Mouse (Mus musculus): ENCODE data around the gene Arhgef15.

GRCm38 (mm10) chr11:68993122-68993521 is 35.8 kb upstream of the Arhgef15 start:
- TF ChIP-seq CTCF (IDR thresholded peaks at IDR 0.05; ENCODE audit: low read depth, low read length) (no peak), POLR2A (IDR thresholded peaks at IDR 0.05; ENCODE audit: borderline replicate concordance, low read depth, low read length) (no peak)
